Mouse (Mus musculus) spleen, adult 2 months (tissue): ENCODE measurements around the gene Chid1.

Experiments
- CTCF ChIP-seq: fragments of 200-500 bp; IDR thresholded peaks from 2 replicates; pipeline ENCODE4 v1.5.1; 2011; ENCODE audit warnings: mild to moderate bottlenecking, inconsistent platforms; ENCODE audit not compliant: insufficient read depth, insufficient read length, insufficient replicate concordance; ENCODE audit errors: extremely low read depth
- POLR2A ChIP-seq: fragments of 200-500 bp; IDR thresholded peaks from 2 replicates; pipeline ENCODE4 v1.6.1; 2011; ENCODE audit warnings: low read depth, low read length, inconsistent platforms

DNA sequence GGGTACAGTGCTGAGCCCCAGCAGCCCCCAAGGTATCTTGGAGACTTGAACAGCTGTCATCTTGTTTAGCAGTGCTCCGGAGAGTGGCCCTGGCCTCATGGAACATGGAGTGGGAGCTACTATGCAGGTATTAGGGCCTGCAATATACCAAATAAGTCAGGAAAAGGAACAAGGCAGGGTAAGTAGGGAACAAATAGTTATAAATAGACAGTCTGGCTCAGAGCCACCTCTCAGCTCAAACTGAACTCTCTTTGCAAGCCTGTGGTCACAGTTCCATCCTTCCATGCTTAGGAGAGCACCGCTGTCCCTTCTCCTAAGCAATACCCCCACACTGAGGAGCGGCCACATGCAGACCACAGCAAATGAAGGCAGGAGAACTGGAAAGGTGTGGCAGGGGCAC is 42.1 kb downstream of the Chid1 start:
- TF ChIP-seq CTCF: no peak
- TF ChIP-seq POLR2A: no peak
